Mouse (Mus musculus) midbrain, embryonic 11.5 days (tissue): ENCODE measurements around the gene Sigirr. TPM values are rescaled to one million over a fixed set of nuclear protein-coding genes. Genes with fewer than 3 reads are reported as not detected.
A peak's percentile ranks its signal among the peaks of the same experiment; 100 is the strongest.

Experiments used
- ATAC-seq: fragments of 200-750 bp; cut with Nextera tagmentation; 2 replicates; pipeline ENCODE4 v1.8.0; 2017; ENCODE audit warnings: moderate TSS enrichment, moderate library complexity; ENCODE audit not compliant: low FRiP score
- DNase-seq: peaks from one replicate; pipeline ENCODE4 v3.0.0; 2015; ENCODE audit warnings: low spot score; ENCODE audit errors: missing footprints
- H3K27ac ChIP-seq: fragments of 300-500 bp; sonication (generic); 2 replicates; pipeline ENCODE4 v1.5.1; 2014; ENCODE audit warnings: low read depth, low read length
- H3K27me3 ChIP-seq: fragments of 300-500 bp; sonication (generic); 2 replicates; pipeline ENCODE4 v1.6.1; 2014; ENCODE audit warnings: mild to moderate bottlenecking, low read length, moderate library complexity, mixed read lengths; ENCODE audit not compliant: control insufficient read depth, insufficient read depth
- H3K36me3 ChIP-seq: fragments of 300-500 bp; sonication (generic); 2 replicates; pipeline ENCODE4 v1.6.1; 2014; ENCODE audit warnings: mild to moderate bottlenecking, low read length, moderate library complexity, mixed read lengths; ENCODE audit not compliant: control insufficient read depth, insufficient read depth
- H3K4me1 ChIP-seq: fragments of 300-500 bp; sonication (generic); 2 replicates; pipeline ENCODE4 v1.6.1; 2014; ENCODE audit warnings: low read length; ENCODE audit not compliant: control insufficient read depth, insufficient read depth
- H3K4me2 ChIP-seq: fragments of 300-500 bp; sonication (generic); 2 replicates; pipeline ENCODE4 v1.6.1; 2014; ENCODE audit warnings: mild to moderate bottlenecking, moderate library complexity
- H3K4me3 ChIP-seq: fragments of 300-500 bp; sonication (generic); 2 replicates; pipeline ENCODE4 v1.5.1; 2014; ENCODE audit warnings: low read depth, low read length
- H3K9ac ChIP-seq: fragments of 300-500 bp; sonication (generic); 2 replicates; pipeline ENCODE4 v1.6.1; 2014; ENCODE audit warnings: low read length
- H3K9me3 ChIP-seq: fragments of 300-500 bp; sonication (generic); 2 replicates; pipeline ENCODE4 v1.6.1; 2016; ENCODE audit warnings: low read length; ENCODE audit not compliant: control insufficient read depth
- WGBS: fragments of 180-500 bp; shearing (Covaris S2); extraction: QIAGEN DNeasy Blood & Tissue Kit; methylation state at CpG from one replicate; pipeline ENCODE4 v1.1.7; 2014; 5-methylcytosine and 5-hydroxymethylcytosine counted together
- polyA plus RNA-seq: library from polyadenylated mRNA; unstranded; fragments of >200 nt; fragmentation: Nextera tagmentation; extraction: Ambion mirVana; gene quantifications from 2 replicates; pipeline ENCODE4 v1.2.1, GENCODE M21; 2014

Sigirr gene
- polyA plus RNA-seq, 1 experiment from 2014 or later, result 1.8 TPM

- no peak within 1 kb of the TSS for H3K4me2 ChIP-seq
- WGBS, result 14% methylated on average over 8 of the region's 9 CpGs
Measured at GRCm38 (mm10) chr7:141117636-141118035, 17.3 kb upstream of the Sigirr start, which contains the start of gene Ano9. Gene Ano9, minus strand, starts transcription at chr7:141117806.

GRCm38 (mm10) chr7:141115874-141116273 is 15.5 kb upstream of the Sigirr start:
- DNase-seq (no peak), ATAC-seq (no peak)
- no peak overlapping the region for H3K9ac ChIP-seq
- H3K27me3 ChIP-seq, result no peaks in the 10 kb centered on the region
- no peak overlapping the region for H3K4me3 ChIP-seq
- H3K36me3 ChIP-seq, result no peaks in the 10 kb centered on the region
- no peak overlapping the region for H3K27ac ChIP-seq
- no peaks in the 10 kb centered on the region for H3K9me3 ChIP-seq
- H3K4me1 ChIP-seq, result no peaks in the 10 kb centered on the region
- 90% methylated on average over 9 of the region's 9 CpGs for WGBS
- no peak overlapping the region for H3K4me2 ChIP-seq

More at GRCm38 (mm10) chr7:141117636-141118035, 17.3 kb upstream of the Sigirr start, which contains the start of gene Ano9:
- H3K36me3 ChIP-seq, result no peaks in the 10 kb centered on the region
- H3K27me3 ChIP-seq, result no peaks in the 10 kb centered on the region
- no peaks in the 10 kb centered on the region for H3K4me1 ChIP-seq
- DNase-seq, result no peak
- no peak within 1 kb of the TSS for H3K4me3 ChIP-seq
- H3K9me3 ChIP-seq, result no peaks in the 10 kb centered on the region
- ATAC-seq, result no peak
- H3K9ac ChIP-seq, result no peak within 1 kb of the TSS
- H3K27ac ChIP-seq, result no peak within 1 kb of the TSS

- H3K9me3 ChIP-seq, result no peaks in the 10 kb centered on the region
- no peak overlapping the region for H3K4me3 ChIP-seq
- H3K36me3 ChIP-seq, result no peaks in the 10 kb centered on the region
- H3K4me1 ChIP-seq, result peaks cover 5% of the 10 kb centered on the region; the same call in 1 of the 2 replicates
- 77% methylated on average over 3 of the region's 3 CpGs for WGBS
- no peak overlapping the region for H3K9ac ChIP-seq
- H3K4me2 ChIP-seq, result no peak overlapping the region
- DNase-seq (no peak), ATAC-seq (no peak)
- H3K27ac ChIP-seq, result no peak overlapping the region
- H3K27me3 ChIP-seq, result peaks cover 23% of the 10 kb centered on the region
Measured at GRCm38 (mm10) chr7:141103161-141103560, 2.8 kb upstream of the Sigirr start.

GRCm38 (mm10) chr7:141097177-141097576 is 3.2 kb downstream of the Sigirr start:
- H3K27me3 ChIP-seq, result peaks cover 23% of the 10 kb centered on the region
- 80% methylated on average over 5 of the region's 5 CpGs for WGBS

GRCm38 (mm10) chr7:141096649-141097056 is 3.7 kb downstream of the Sigirr start:
- Histone ChIP-seq H3K27ac (no peak overlapping the region), H3K27me3 (peaks cover 24% of the 10 kb centered on the region)

More at GRCm38 (mm10) chr7:141097177-141097576, 3.2 kb downstream of the Sigirr start:
- H3K9me3 ChIP-seq, result no peaks in the 10 kb centered on the region
- H3K4me3 ChIP-seq, result no peak overlapping the region
- DNase-seq (no peak), ATAC-seq (no peak)
- H3K36me3 ChIP-seq, result no peaks in the 10 kb centered on the region
- no peak overlapping the region for H3K27ac ChIP-seq
- peaks cover 5% of the 10 kb centered on the region for H3K4me1 ChIP-seq
- H3K9ac ChIP-seq, result no peak overlapping the region
- H3K4me2 ChIP-seq, result no peak overlapping the region

GRCm38 (mm10) chr7:141096021-141096420 is 4.4 kb downstream of the Sigirr start:
- H3K9me3 ChIP-seq, result no peaks in the 10 kb centered on the region
- peaks cover 23% of the 10 kb centered on the region for H3K27me3 ChIP-seq
- no peaks in the 10 kb centered on the region for H3K36me3 ChIP-seq
- no peak overlapping the region for H3K4me3 ChIP-seq
- no peak for ATAC-seq
- WGBS, result 89% methylated on average over 6 of the region's 6 CpGs
- H3K27ac ChIP-seq, result no peak overlapping the region
- H3K4me1 ChIP-seq, result peaks cover 5% of the 10 kb centered on the region
- H3K9ac ChIP-seq, result no peak overlapping the region
- H3K4me2 ChIP-seq, result no peak overlapping the region
- DNase-seq, result no peak

More at GRCm38 (mm10) chr7:141096649-141097056, 3.7 kb downstream of the Sigirr start:
- H3K4me3 ChIP-seq, result no peak overlapping the region
- ATAC-seq, result no peak
- DNase-seq, result no peak
- peaks cover 5% of the 10 kb centered on the region for H3K4me1 ChIP-seq
- H3K36me3 ChIP-seq, result no peaks in the 10 kb centered on the region
- H3K4me2 ChIP-seq, result no peak overlapping the region
- 54% methylated on average over 6 of the region's 6 CpGs for WGBS
- H3K9me3 ChIP-seq, result no peaks in the 10 kb centered on the region
- H3K9ac ChIP-seq, result no peak overlapping the region

- H3K4me2 ChIP-seq, result no peak overlapping the region
- H3K27me3 ChIP-seq, result peaks cover 12% of the 10 kb centered on the region
- H3K4me1 ChIP-seq, result no peaks in the 10 kb centered on the region; the same call in 1 of the 2 replicates
- no peaks in the 10 kb centered on the region for H3K9me3 ChIP-seq
- ATAC-seq (no peak), DNase-seq (no peak)
- H3K27ac ChIP-seq, result no peak overlapping the region
- H3K4me3 ChIP-seq, result no peak overlapping the region
- H3K36me3 ChIP-seq, result no peaks in the 10 kb centered on the region
- WGBS, result 77% methylated on average over 15 of the region's 15 CpGs
- no peak overlapping the region for H3K9ac ChIP-seq
Measured at GRCm38 (mm10) chr7:141094487-141095205, 5.7 kb downstream of the Sigirr start.

GRCm38 (mm10) chr7:141093950-141094349 is 6.4 kb downstream of the Sigirr start:
- H3K4me1 ChIP-seq, result no peaks in the 10 kb centered on the region; the same call in 1 of the 2 replicates
- H3K27me3 ChIP-seq, result peaks cover 13% of the 10 kb centered on the region
- no peaks in the 10 kb centered on the region for H3K9me3 ChIP-seq
- DNase-seq (no peak), ATAC-seq (no peak)
- no peaks in the 10 kb centered on the region for H3K36me3 ChIP-seq
- H3K9ac ChIP-seq, result no peak overlapping the region
- no peak overlapping the region for H3K27ac ChIP-seq
- H3K4me3 ChIP-seq, result no peak overlapping the region
- 89% methylated on average over 6 of the region's 6 CpGs for WGBS
- no peak overlapping the region for H3K4me2 ChIP-seq

- Histone ChIP-seq H3K4me3 (no peak overlapping the region), H3K9me3 (no peaks in the 10 kb centered on the region), H3K4me1 (no peaks in the 10 kb centered on the region; the same call in 1 of the 2 replicates), H3K9ac (peak overlapping the region; percentile 1; the same call in 1 of the 2 replicates), H3K27ac (no peak overlapping the region), H3K36me3 (no peaks in the 10 kb centered on the region), H3K4me2 (peak overlapping the region; percentile 30), H3K27me3 (peaks cover 29% of the 10 kb centered on the region)
- DNase-seq, result peak; percentile 94
- ATAC-seq, result peak; percentile 89
- WGBS, result 6% methylated on average over 37 of the region's 37 CpGs
Measured at GRCm38 (mm10) chr7:141092051-141092735, 8.2 kb downstream of the Sigirr start.
